Comparison of ENCODE assay signal across 8 mouse cellular contexts in the genomic region with DNA sequence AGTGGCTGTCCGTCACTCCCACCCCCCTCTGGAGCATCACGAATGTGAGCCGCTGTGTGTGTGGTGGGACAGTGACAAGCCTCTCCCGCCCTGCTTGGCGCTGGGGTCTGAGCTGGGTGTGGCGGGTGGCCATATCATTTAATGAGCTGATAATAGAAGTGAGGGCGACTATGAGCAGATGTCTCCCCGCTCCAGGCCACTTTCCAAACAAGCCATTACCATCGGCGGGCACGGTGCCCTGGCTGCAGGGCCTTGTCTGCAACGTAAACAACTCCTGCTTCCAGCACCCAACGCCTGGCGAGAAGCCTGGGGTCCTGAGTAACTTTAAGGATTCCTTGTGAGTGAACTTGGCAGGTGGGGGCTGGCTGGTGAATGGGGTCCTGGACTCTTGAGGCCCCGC. TPM values are rescaled to one million over a fixed set of nuclear protein-coding genes. Genes with fewer than 3 reads are reported as not detected.
DNase-seq lines count a peak whose midpoint lies in the region; ATAC-seq and TF ChIP-seq lines count a peak whose summit lies in the region.

No protein-coding gene starts in this region.

- peak overlapping the region; percentile 0; the same call in 1 of the 2 replicates for H3K9ac ChIP-seq in embryonic facial prominence, embryonic 11.5 days (replicated peaks; ENCODE audit: low read length)

- no peak overlapping the region for H3K4me3 ChIP-seq in spleen, adult 2 months (ENCODE audit: extremely low read depth, insufficient read depth, insufficient read length)
- H3K4me3 ChIP-seq in embryonic facial prominence, embryonic 11.5 days (ENCODE audit: low read depth, low read length), result peak overlapping the region; percentile 45

- no peaks in the 10 kb centered on the region for H3K9me3 ChIP-seq in embryonic facial prominence, embryonic 11.5 days (replicated peaks; ENCODE audit: control insufficient read depth, low read length)

- no peak for TF ChIP-seq CTCF in spleen, adult 2 months (IDR thresholded peaks at IDR 0.05; ENCODE audit: extremely low read depth, insufficient read depth, insufficient read length, insufficient replicate concordance)

- ATAC-seq in embryonic facial prominence, embryonic 11.5 days (replicated peaks; ENCODE audit: insufficient number of reproducible peaks, low FRiP score, low TSS enrichment, low read depth), result no peak
- ATAC-seq in frontal cortex, adult (ENCODE audit: low TSS enrichment), result no peak

- H3K27ac ChIP-seq in spleen, adult 2 months (ENCODE audit: insufficient read depth, low read length), result peak overlapping the region; percentile 83; the same call in 1 of the 2 replicates
- no peak overlapping the region for H3K27ac ChIP-seq in embryonic facial prominence, embryonic 11.5 days (replicated peaks; ENCODE audit: low read depth, low read length)

- WGBS in spleen, adult 2 months, result 75% methylated on average over 15 of the region's 15 CpGs
- WGBS in embryonic facial prominence, embryonic 11.5 days, result 4% methylated on average over 15 of the region's 15 CpGs

- DNase-seq in spleen, adult 2 months (ENCODE audit: low read depth in 1 of 2, low spot score in 2 of 2), result no peak
- DNase-seq in spleen, postnatal 4 days (ENCODE audit: low spot score in 2 of 2), result no peak
- DNase-seq in embryonic facial prominence, embryonic 11.5 days (ENCODE audit: low spot score), result no peak
- DNase-seq in heart, postnatal 4 days, result peak; percentile 78
- DNase-seq in lung, postnatal 4 days, result peak; percentile 68 to 88
- no peak for DNase-seq in embryo, embryonic 11 days
- DNase-seq in layer of hippocampus, adult 11-12 months (ENCODE audit: low spot score), result no peak

- no peak for TF ChIP-seq POLR2A in spleen, adult 2 months (IDR thresholded peaks at IDR 0.05; ENCODE audit: low read depth, low read length)

- H3K4me2 ChIP-seq in embryonic facial prominence, embryonic 11.5 days (ENCODE audit: low read depth, low read length), result peak overlapping the region; percentile 41

- peaks cover 30% of the 10 kb centered on the region for H3K36me3 ChIP-seq in spleen, adult 2 months (ENCODE audit: control insufficient read depth, insufficient read depth, low read length)
- H3K36me3 ChIP-seq in embryonic facial prominence, embryonic 11.5 days (replicated peaks; ENCODE audit: control insufficient read depth, insufficient read depth, low read depth, low read length), result peaks cover 6% of the 10 kb centered on the region; the same call in 1 of the 2 replicates

- no peaks in the 10 kb centered on the region for H3K27me3 ChIP-seq in spleen, adult 2 months (ENCODE audit: control insufficient read depth, insufficient read depth, low read length)
- H3K27me3 ChIP-seq in embryonic facial prominence, embryonic 11.5 days (ENCODE audit: control insufficient read depth, insufficient read depth, low read length), result peaks cover 14% of the 10 kb centered on the region

- H3K4me1 ChIP-seq in spleen, adult 2 months (ENCODE audit: control insufficient read depth, insufficient read depth, insufficient read length), result peaks cover 10% of the 10 kb centered on the region
- no peaks in the 10 kb centered on the region; the same call in 1 of the 2 replicates for H3K4me1 ChIP-seq in embryonic facial prominence, embryonic 11.5 days (ENCODE audit: control insufficient read depth, insufficient read depth, low read length)

RNA-seq across cellular contexts. Expression of gene Abca7, which starts 1.5 kb away (rescaled TPM):
- polyA plus RNA-seq in spleen, adult 2 months (2012; rRNA removed), result 50.4 and 64.5 TPM in 2 replicates
- 0.98 and 1.3 TPM in 2 replicates for polyA plus RNA-seq in embryonic facial prominence, embryonic 11.5 days (2014; fragmentation: Nextera tagmentation; extraction: Ambion mirVana)
- 1 to 10 TPM; 6.9 to 8.1 TPM for total RNA-seq in heart, postnatal 4 days (2021)

RNA-seq across cellular contexts. Expression of gene Cnn2, which starts 9.4 kb away (rescaled TPM):
- 297 and 409 TPM in 2 replicates for polyA plus RNA-seq in spleen, adult 2 months (2012; rRNA removed)
- 255 and 271 TPM in 2 replicates for polyA plus RNA-seq in embryonic facial prominence, embryonic 11.5 days (2014; fragmentation: Nextera tagmentation; extraction: Ambion mirVana)
- 100 to 1,000 TPM; 109 to 113 TPM for total RNA-seq in heart, postnatal 4 days (2021)

RNA-seq across cellular contexts. Expression of gene Tmem259, which starts 13.7 kb away (rescaled TPM):
- polyA plus RNA-seq in spleen, adult 2 months (2012; rRNA removed), result 266 and 371 TPM in 2 replicates
- polyA plus RNA-seq in embryonic facial prominence, embryonic 11.5 days (2014; fragmentation: Nextera tagmentation; extraction: Ambion mirVana), result 13.4 and 13.7 TPM in 2 replicates
- total RNA-seq in heart, postnatal 4 days (2021), result 100 to 1,000 TPM; 117 to 120 TPM

RNA-seq across cellular contexts. Expression of gene Arhgap45, which starts 18.6 kb away (rescaled TPM):
- polyA plus RNA-seq in spleen, adult 2 months (2012; rRNA removed), result 492 and 574 TPM in 2 replicates
- 5.2 and 6.7 TPM in 2 replicates for polyA plus RNA-seq in embryonic facial prominence, embryonic 11.5 days (2014; fragmentation: Nextera tagmentation; extraction: Ambion mirVana)
- 1 to 10 TPM; 4.0 to 4.1 TPM for total RNA-seq in heart, postnatal 4 days (2021)

RNA-seq across cellular contexts. Expression of gene Grin3b, which starts 27.3 kb away (rescaled TPM):
- polyA plus RNA-seq in spleen, adult 2 months (2012; rRNA removed), result 0.12 and 0.16 TPM in 2 replicates
- 0.21 and 0.22 TPM in 2 replicates for polyA plus RNA-seq in embryonic facial prominence, embryonic 11.5 days (2014; fragmentation: Nextera tagmentation; extraction: Ambion mirVana)
- under 1 TPM in 1 of 2 experiments, not detected in 1; 0.21 TPM for total RNA-seq in heart, postnatal 4 days (2021)

Comparison
In these comparisons a context has a peak if more than half of its experiments do, and no peak if none do; other contexts are left out.
1. DNase-seq: peak in heart, postnatal 4 days (single experiment) and lung, postnatal 4 days (2 of 2); none in spleen, adult 2 months (0 of 2), spleen, postnatal 4 days (0 of 2), embryonic facial prominence, embryonic 11.5 days (single experiment), embryo, embryonic 11 days (single experiment) and layer of hippocampus, adult 11-12 months (single experiment).
2. RNA of gene Abca7, which starts 1.5 kb away (polyA plus RNA-seq): 50.4 to 64.5 TPM in spleen, adult 2 months; 0.98 to 1.3 TPM in embryonic facial prominence, embryonic 11.5 days; every median in the first group is over 10 times any median in the second.
3. RNA of gene Tmem259, which starts 13.7 kb away (polyA plus RNA-seq): 266 to 371 TPM in spleen, adult 2 months; 13.4 to 13.7 TPM in embryonic facial prominence, embryonic 11.5 days; every median in the first group is over 10 times any median in the second.